Mouse (Mus musculus): ENCODE data around the gene Cerk.

The Cerk gene

DNA sequence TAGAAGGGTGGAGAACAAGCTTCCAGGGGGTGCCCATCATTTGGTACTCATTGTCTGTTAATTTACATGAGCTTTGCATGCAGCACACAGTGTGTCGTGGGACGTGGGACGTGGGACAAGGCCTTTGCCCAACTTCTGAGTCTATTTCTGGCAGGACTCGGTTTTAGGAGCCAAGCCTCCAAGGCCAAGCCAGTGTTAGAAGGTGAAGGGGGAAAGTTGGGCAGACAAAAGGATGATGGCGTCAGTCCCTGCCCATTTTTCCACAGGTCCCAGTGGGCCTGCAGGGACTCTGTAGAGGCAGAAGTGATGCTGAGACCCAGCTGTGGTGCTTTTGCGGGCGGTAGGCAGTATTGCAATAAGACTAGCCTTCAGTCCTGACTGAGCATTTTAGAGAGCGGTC is 95.4 kb downstream of the Cerk start:
- no peak for DNase-seq (ENCODE audit: low spot score in 2 of 2)

DNA sequence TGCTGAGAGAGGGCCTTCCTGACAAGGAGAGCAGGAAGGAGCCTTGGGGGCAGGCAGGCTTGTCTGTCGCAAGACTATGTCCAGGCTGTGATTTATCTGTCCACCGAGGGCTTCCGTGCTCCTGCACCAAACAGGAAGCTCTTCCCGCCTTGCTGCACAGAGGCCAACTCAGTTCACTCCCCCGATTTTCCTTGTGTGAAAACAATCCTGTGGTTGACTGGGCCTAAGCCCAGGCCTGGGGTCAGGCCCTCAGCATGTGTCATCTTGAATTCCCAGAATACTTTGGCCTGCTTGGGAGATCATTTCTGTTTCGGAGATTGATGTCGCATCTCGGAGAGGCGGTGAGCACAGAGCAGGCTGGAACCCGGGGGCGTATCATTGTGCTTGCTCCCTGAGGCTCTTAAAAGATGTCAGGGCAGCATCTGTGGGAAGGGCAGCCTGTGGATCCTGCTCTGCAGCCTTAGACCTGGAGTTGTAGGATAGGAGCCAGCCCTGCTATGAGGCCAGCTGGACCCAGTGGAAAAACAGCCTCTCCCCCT is 95.9 kb downstream of the Cerk start:
- no peak for DNase-seq (ENCODE audit: low spot score in 2 of 2)
